Mouse (Mus musculus): Measurements from ENCODE around the gene Apom.
A peak's percentile ranks its signal among the peaks of the same experiment; 100 is the strongest.

The Apom gene

DNA sequence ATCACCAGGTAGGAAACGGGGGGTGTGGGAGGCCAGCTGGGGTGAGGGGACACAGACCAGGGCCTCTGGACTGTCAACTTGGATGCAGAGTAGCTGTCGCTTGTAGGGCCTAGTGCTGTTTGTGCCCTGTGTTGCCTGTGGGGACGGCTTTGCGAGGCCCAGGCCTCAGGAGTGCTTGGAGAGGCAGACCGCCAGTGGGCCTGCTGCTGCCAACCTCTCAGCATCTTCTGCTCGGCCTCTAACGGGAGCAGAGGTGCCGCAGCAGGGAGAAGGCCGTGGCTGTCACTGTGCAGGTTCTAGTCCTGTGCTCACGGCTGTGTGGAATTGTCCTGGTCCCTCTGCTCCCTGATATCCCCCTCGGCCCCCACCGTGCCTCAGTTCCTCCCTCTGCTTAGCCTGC is 35.3 kb downstream of the Apom start:
- DNase-seq (ENCODE audit: low spot score), result no peak

DNA sequence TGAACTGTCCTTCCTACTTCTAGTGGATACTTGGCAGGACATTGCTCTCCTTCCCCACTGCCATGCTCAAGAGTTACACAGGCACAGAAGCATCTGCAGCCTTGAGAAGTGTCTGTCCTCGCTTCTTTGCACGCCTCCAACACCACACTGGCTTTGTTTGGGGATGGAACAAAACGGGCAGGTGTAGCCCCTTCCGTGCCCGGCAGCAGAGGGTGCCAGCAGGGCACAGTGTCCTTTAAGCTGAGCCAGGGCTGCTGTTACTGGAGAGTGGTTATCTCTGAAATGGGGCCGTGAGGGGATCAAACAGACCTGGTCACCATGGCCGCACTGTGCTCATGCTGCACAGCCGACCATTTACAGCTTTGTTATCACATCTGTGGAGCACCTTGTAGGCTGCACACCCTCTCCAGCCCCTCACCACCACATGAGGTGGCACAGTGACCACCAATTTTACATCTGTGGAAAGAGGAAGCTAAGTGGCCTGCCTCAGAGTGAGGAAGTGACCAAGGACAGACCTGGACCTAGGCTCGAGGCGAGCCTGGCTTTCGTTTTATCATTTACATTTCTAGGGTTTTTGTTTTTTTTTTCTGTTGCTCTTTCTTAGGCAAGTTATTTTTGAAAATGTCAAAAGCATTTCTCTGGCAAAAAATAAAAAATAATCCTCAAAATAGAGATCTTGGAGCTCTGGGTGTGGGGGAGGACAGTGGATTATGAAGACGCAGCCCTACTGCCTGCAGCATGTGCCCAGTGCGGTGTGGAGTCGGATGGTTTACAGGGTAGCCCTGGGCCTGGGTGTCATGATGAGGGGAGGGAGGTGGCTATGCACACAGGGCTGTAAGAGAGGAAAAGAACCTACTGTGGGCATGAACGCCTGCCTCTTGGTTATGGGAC is 37.1 kb downstream of the Apom start:
- DNase-seq (ENCODE audit: low spot score), result no peak

DNA sequence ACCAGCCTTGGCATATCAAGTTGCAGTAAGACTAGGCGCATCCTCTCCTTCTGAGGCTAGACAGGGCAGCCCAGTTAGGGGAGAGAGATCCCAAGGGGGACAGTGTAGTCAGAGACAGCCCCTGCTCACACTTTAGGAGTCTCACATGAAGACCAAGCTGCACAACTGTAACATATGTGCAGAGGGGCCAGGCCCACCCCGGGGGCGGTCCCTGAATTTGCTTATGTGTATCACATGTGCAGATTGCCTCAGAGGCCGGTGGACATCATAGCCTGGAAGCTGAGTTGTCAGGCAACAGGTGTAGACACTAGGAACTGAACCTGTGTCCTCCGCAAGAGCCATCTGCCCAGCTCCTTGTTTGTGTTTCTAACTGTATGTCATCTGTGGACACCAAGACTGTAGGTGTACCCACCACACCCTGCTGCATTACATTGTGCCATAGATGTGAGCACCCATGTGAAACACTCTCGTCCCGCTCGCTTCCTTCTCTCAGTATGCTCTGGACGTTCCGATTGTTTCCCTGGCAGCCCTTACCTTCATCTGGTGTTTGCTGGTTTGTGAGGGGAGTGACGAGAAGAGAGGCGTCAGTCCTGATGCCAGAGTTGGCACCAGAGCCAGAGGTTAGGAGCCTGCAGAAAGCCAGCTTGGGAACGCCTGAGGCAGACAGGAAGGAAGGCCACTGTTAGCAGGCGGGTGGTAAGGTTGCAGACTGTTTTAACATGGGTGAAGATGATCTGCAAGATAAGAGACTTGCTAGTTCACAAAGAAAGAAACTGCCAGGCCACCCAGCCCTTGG is 39.2 kb downstream of the Apom start:
- DNase-seq (ENCODE audit: low spot score), result no peak

DNA sequence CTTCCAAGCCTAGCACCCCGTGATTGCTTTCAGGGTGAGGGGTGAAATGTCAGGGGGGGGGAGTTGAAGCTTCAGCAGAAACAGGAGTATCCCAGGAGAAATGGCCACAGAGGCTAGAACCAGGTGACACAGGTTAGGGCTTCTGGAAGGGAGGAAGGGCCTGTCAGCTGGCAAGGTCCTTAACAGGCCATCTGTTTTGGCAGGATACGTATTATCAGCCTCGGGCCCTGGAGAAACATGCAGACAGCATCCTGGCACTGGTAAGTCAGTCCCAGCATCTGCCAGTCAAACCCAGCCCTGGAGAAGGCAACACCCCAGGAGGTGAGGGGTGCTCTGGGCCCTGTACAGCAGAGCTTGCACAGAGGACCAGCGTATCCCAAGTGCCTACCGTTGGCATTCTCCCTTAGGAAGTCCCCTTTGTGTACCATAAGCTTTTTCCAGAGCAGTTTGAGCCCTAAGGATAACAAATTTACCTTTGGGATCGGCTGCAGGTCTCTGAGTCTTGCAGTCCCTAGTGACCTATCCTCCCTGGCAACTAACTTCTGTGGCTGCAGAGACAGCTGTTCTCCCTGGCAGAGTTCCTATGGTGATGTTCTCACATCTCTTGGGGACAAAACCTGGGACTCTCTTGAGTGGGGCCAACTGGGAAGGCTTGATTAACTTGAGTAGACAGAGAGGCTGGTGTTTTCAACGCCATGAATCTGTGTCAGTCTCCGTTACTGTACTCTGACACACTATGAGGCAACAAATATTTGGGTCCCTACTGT is 41.5 kb downstream of the Apom start:
- no peak for DNase-seq (ENCODE audit: low spot score)

DNA sequence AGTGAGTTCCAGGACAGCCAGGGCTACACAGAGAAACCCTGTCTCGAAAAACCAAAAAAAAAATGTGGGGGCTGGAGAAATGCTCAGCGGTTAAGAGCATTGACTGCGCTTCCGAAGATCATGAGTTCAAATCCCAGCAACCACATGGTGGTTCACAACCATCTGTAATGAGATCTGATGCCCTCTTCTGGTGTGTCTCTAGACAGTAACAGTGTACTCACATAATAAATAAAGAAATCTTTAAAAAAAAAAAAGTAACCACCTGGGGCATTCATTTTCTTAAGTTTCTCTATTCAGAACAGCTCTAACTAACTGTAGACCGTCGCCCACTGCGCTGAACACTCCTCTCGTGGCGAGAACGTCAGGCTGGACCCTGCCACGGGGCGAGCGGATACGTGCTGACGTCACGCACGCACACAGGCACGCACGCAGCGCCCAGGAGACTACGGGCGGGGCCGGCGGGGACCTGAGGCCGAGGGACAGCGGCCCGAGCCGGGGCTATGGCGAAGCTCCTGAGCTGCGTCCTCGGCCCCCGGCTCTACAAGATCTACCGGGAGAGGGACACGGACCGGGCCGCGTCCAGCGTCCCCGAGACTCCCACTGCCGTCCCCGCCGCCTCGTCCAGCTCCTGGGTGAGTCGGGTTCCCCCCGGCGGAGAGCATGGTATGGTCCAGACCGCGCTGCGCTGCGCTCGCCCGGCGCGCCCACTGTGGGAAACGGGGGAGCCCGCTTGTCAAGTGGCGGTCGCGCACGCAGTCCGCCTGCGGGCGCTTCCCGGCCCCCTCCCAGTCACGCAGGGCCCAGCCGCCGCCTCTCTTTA is 42.8 kb downstream of the Apom start, which contains the start of gene Abhd16a:
TSS of gene Abhd16a (plus strand) at position 439 of the 820 bp plus-strand sequence.
- peak; percentile 86 for DNase-seq (ENCODE audit: low spot score)

DNA sequence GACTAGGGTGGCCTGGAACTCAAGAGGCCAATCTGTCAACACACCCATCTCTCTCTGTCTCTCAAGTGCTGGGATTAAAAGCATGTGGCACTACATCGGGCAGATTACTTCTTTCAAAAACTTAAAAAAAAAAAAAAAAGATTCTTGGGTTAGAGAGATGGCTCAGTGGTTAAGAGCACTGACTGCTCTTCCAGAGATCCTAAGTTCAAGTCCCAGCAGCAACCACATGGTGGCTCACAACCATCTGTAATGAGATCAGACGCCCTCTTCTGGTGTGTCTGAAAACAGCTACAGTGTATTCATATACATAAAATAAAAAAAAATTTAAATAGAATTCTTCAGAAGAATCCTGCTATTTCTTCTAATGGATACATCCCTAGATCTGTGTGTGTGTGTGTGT is 43.7 kb downstream of the Apom start:
- DNase-seq (ENCODE audit: low spot score), result no peak

DNA sequence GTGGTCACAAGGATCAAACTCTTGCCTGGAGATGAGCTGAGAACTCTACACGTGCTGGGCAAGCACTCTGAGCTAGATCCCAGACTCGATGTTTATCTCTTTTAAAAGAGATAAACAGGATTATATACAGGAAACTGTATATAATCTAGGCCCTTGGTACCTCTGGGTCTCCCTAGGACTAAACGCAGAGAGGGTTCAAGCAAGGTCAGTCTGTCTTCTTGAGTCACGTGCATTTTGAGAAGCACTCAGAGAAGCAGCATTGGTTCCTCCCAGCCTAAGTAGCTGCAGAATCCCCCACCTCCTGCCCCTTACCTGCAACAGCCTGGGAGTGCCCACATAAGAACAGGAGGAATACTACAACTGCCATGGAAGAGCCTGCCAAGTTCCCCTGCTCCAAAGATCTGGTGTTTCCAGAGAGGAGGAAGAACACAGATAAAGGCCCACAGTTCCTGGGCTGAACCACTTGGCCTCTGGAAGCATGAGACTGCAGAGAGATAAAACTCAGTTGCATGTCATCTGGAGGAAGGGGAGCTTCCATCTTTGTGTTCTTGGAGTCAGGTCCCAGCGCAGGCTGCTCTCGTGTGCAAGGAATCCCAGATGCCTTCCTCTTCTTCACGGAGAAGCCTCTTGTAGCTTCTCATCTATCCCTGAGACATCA is 46.5 kb downstream of the Apom start, which contains the start of gene Ly6g6f:
TSS of gene Ly6g6f (minus strand) at position 403 of the 658 bp plus-strand sequence.
- DNase-seq (ENCODE audit: low spot score), result no peak

DNA sequence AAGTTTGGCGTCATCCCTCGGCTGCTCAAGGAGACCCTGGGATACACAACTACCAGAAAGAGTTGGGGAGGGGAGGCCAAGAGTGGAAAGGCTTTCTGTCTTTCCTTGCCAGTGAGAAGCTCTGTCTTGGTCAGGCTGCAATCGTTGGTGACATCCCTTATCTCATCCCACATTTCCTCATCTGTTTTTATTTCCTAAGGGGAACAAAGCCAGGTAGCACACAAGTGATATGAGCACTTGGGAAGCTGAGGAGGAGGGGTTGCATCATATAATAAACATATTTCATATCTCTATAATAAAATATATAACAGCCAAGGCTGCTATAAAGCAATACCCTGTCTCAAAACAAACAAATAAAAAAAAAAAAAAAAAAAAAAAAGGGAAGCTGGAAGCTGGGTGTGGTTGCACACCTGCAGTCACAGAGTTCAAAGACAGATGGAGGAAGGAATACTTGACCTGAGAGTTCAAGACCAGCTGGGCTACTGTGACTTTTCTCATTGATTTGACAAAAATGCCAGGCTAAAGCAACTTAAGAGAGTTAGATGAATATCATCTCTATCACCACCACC is 47.8 kb downstream of the Apom start:
- DNase-seq (ENCODE audit: low spot score), result no peak

DNA sequence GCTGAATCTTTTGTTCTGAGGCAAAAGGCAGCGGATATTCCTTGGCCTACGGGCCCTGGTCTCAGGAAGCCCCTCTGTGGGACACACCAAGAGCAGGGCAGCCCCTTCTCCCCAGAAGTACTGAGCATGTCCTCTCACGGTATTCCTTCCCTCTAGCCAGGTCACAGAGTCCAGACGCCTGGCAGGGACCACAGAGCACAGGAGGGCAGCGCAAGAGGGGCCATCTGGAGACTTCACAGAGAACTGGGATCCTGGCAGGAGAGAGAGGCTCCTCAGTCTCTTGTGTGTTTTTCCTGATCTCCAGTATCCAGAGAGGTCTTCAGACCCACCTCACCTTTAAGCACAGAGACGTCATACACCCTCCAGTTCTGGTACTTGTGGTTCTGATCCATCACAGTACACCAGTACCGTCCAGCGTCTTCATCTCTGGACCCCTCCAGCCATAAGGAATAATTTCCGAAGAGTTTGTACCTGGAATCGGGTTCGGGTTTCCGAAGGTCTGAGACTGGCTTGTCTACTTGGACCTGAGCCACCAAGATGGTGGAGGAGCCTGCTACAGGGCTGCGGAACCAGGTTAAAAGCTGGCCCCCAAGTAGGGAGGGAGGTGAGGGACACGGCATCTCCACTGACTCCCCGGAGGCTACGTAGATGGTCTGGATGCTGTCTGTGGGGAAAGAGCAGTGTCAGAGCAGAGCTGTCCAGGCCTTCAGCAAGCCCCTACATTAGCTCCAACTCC is 48.8 kb downstream of the Apom start:
- no peak for DNase-seq (ENCODE audit: low spot score)

DNA sequence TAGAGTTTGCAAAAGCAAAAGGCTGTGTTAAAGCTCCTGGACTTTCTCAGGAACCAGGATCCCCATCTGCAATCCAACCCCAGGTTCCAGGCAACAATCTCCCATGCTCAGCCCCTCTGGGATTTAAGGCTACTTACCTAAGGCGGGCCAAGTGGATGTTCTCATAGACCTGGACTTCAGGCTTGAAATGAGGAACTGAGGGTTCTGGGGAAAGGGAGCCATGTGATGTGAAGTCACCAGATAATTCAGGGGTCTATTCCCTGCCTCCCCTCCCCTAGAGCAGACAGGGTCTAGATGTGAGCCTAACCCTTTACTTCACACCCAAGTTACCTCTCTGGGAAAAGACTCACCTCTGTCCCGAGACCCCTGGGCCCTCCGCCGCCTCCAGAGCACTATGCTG is 51.1 kb downstream of the Apom start:
- no peak for DNase-seq (ENCODE audit: low spot score)

DNA sequence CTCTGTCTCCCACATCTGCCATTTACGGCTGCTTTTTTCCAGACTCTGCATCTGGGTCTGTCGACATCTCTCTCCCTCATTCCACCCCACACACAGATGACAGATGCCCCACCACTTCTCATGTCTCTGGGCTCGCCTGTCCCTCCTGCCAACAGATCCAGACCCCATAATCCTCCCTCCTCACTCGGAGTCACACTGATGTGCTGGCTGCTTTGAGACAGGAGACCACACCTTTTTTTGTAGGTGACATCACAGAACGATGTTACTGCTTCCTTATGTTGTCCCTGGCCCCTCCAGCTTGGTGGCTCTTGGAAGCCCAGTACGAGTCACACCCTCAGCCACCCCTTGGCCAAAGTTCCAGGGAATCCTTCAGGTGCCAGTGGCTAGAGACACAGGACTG is 51.6 kb downstream of the Apom start:
- no peak for DNase-seq (ENCODE audit: low spot score)

DNA sequence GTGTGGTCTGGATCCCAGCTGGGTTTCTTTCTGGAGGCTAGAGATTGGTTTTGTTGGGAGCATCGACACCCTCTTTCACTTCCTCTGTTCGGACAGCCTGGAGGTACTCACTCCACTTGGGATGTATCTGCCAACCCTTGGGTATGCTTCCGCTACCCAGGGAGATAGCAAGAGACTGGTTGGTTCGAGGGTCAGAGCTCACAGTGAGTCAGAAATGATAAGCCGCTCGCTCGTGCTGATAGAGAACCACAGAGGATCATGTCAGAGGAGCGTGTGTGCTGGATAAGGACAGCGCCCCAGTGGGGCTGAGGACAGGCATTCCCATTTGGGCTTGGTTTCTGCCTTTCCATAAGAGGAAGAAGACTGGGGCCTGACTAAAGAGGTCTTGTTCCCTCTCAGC is 52.1 kb downstream of the Apom start:
- no peak for DNase-seq (ENCODE audit: low spot score)

Measured in layer of hippocampus, adult 9-10 months (tissue).